Mouse (Mus musculus): ENCODE measurements around the gene Dmrta2.
A peak's percentile ranks its signal among the peaks of the same experiment; 100 is the strongest.

Gene Dmrta2

DNA sequence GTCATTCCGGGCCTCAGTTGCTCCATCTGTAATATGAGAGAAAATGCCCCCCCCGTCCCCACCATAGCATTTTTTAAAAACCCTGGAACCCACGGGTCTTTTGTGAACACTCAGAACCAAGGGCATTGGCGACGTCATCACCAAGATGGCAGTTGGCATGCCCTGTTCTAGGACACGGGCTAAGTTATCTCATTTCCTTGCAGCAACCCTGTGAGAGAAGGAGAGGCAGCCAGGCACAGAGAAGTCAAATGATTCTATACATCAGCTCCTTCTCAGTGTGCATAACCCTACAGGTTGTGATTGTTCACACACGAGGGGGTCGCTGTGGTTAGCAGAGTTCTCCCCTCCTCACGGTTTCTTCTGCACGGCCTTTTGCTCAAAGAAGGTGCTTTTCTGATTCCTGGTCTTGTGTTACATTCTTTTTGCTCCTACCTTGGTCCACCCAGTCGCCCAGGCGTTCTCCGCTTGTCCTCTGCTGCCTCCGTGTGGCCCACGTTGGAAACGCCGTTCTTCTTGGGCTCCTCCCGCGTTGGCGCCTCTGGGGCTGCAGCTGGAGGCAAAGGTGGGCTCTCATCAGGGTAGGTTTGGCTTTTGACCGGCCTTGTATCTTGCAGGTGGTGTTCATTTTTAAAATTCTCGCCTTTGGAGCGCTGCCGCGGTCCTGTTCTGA, 44.2 kb downstream of the Dmrta2 start:
- DNase-seq, result peak; percentile 70 to 83

DNA sequence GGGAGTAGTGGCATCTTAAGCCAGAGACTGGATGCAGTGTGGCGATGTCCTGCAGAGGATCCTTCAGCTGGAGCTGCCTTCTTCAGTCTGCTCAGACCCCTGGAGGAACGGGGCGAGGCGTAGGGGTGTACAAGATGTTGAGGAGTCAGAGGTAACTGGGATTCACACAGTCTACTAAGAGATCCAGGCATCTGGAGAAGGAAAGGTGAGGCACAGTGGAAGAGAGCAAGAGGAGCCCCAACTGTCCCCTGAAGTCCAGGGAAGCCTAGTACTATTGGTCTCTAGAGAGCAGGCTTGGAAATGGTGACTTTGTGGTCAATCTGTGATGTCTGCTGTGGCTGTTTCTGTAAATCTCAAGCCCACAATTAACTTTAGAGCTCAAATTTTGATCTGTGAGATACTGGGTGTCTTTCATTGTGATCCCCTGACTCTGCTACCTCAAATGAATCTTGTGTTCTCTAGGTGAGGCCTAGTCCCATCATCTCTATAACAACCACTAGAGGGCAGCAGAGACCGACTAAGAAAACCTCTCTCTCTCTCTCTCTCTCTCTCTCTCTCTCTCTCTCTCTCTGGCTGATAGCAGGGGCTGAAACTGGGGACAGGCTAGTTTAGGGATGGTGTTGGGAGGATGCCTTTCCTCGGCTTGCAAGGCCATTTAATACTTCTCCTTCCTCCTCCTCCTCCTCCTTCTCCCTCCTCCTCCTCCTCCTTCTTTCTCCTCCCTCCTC, 50.8 kb downstream of the Dmrta2 start:
- DNase-seq, result peak in 1 of 2 experiments; percentile 49

- DNase-seq, result no peak
These were observed 51.6 kb downstream of the Dmrta2 start for GRCm38 (mm10) chr4:110029446-110029845.
